Mouse (Mus musculus) cerebellum, adult 2 months (tissue): ENCODE data around the gene Zfp661.

ENCODE experiments used
- CTCF ChIP-seq: fragments of 200-500 bp; IDR thresholded peaks from 2 replicates; pipeline ENCODE4 v1.5.1; 2011; ENCODE audit warnings: low read depth, mild to moderate bottlenecking, control low read depth, low read length, moderate library complexity, borderline replicate concordance; ENCODE audit not compliant: insufficient read depth
- POLR2A ChIP-seq: fragments of 200-500 bp; IDR thresholded peaks from 2 replicates; pipeline ENCODE4 v1.6.1; 2011; ENCODE audit warnings: low read length, control low read depth, borderline replicate concordance; ENCODE audit not compliant: insufficient read depth

GRCm38 (mm10) chr2:127532379-127532778 lies 54.5 kb downstream of the Zfp661 start:
- TF ChIP-seq CTCF (no peak), POLR2A (no peak)
